Mouse (Mus musculus) brain, embryonic 14.5 days (tissue): ENCODE measurements around the gene 1110051M20Rik.

Experiments
- CTCF ChIP-seq: fragments of 200-500 bp; IDR thresholded peaks from 2 replicates; pipeline ENCODE4 v1.5.1; 2012; ENCODE audit warnings: inconsistent platforms, mild to moderate bottlenecking, moderate library complexity, borderline replicate concordance; ENCODE audit not compliant: insufficient read depth, insufficient read length; ENCODE audit errors: extremely low read depth
- POLR2A ChIP-seq: fragments of 200-500 bp; IDR thresholded peaks from 2 replicates; pipeline ENCODE4 v1.6.1; 2012; ENCODE audit warnings: mild to moderate bottlenecking, inconsistent platforms, borderline replicate concordance; ENCODE audit not compliant: poor library complexity, insufficient read depth, insufficient read length, severe bottlenecking; ENCODE audit errors: extremely low read depth

DNA sequence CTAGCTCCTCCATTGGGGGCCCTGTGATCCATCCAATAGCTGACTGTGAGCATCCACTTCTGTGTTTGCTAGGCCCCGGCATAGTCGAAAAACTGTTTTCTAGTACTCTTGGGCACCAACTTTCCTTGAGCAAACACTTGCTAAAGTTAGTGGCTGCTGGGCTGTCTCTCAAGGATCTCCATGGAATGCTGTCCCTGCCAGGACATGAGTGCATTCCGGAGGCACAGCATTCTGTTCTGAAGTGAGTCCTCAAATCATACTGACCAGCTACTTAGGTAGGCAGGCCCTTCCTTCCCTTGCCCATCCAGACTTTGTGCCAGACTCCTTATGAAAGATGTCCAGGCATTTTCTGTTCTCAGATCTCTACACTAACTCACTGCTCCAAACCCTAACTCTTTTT, 88.7 kb downstream of the 1110051M20Rik start:
- no peak for TF ChIP-seq POLR2A
- no peak for TF ChIP-seq CTCF
